Comparison of ENCODE assay signal across 8 mouse cellular contexts in genomic region chr11:120633520-120634343, GRCm38 (mm10). TPM values are rescaled to one million over a fixed set of nuclear protein-coding genes. Genes with fewer than 3 reads are reported as not detected.
DNase-seq lines count a peak whose midpoint lies in the region; ATAC-seq lines count a peak whose summit lies in the region.

TSS of gene Mafg (minus strand) at chr11:120633600.

- H3K4me1 ChIP-seq in forebrain, embryonic 11.5 days (replicated peaks; ENCODE audit: control insufficient read depth, insufficient read depth, low read length), result peaks cover 22% of the 10 kb centered on the region
- peaks cover 32% of the 10 kb centered on the region for H3K4me1 ChIP-seq in heart, embryonic 16.5 days (ENCODE audit: control insufficient read depth, insufficient read depth, low read length)
- H3K4me1 ChIP-seq in liver, embryonic 15.5 days (replicated peaks), result peaks cover 53% of the 10 kb centered on the region
- peaks cover 40% of the 10 kb centered on the region for H3K4me1 ChIP-seq in neural tube, embryonic 12.5 days

- peak; percentile 76 to 78 for DNase-seq in CD8-positive naive resting alpha-beta T cell, adult 2 months (ENCODE audit: low read depth in 2 of 2, low spot score in 2 of 2)
- peak; percentile 89 for DNase-seq in c-Kit-positive CD71-negative TER-119-negative erythroid progenitor cells, embryonic 14.5 days (ENCODE audit: low read depth)
- DNase-seq in forebrain, embryonic 11.5 days (ENCODE audit: low spot score), result peak; percentile 98
- DNase-seq in kidney, postnatal 36 days, result peak; percentile 96 to 97
- peak; percentile 89 for DNase-seq in telencephalon, adult 2 months (ENCODE audit: low read depth, low spot score)

- peak within 1 kb of the TSS; percentile 88 for H3K9ac ChIP-seq in forebrain, embryonic 11.5 days (ENCODE audit: low read length)
- H3K9ac ChIP-seq in heart, embryonic 16.5 days (ENCODE audit: low read length), result peak within 1 kb of the TSS; percentile 94
- peak within 1 kb of the TSS; percentile 98 for H3K9ac ChIP-seq in liver, embryonic 15.5 days
- H3K9ac ChIP-seq in neural tube, embryonic 12.5 days, result peak within 1 kb of the TSS; percentile 95

- peak within 1 kb of the TSS; percentile 93 for H3K4me2 ChIP-seq in forebrain, embryonic 11.5 days (ENCODE audit: low read depth, low read length, severe bottlenecking)
- peak within 1 kb of the TSS; percentile 83 for H3K4me2 ChIP-seq in heart, embryonic 16.5 days (ENCODE audit: low read depth, low read length)
- peak within 1 kb of the TSS; percentile 94 for H3K4me2 ChIP-seq in liver, embryonic 15.5 days
- H3K4me2 ChIP-seq in neural tube, embryonic 12.5 days (replicated peaks), result peak within 1 kb of the TSS; percentile 97

- H3K27me3 ChIP-seq in forebrain, embryonic 11.5 days (ENCODE audit: control insufficient read depth, insufficient read depth, low read length), result no peaks in the 10 kb centered on the region; the same call in 1 of the 2 replicates
- H3K27me3 ChIP-seq in heart, embryonic 16.5 days (ENCODE audit: control insufficient read depth, insufficient read depth, low read length), result no peaks in the 10 kb centered on the region
- no peaks in the 10 kb centered on the region for H3K27me3 ChIP-seq in liver, embryonic 15.5 days
- H3K27me3 ChIP-seq in neural tube, embryonic 12.5 days (replicated peaks), result no peaks in the 10 kb centered on the region

- H3K27ac ChIP-seq in forebrain, embryonic 11.5 days (ENCODE audit: low read depth, low read length), result peak within 1 kb of the TSS; percentile 62
- peak within 1 kb of the TSS; percentile 87 for H3K27ac ChIP-seq in heart, embryonic 16.5 days (ENCODE audit: low read length)
- H3K27ac ChIP-seq in liver, embryonic 15.5 days (replicated peaks), result peak within 1 kb of the TSS; percentile 99
- H3K27ac ChIP-seq in neural tube, embryonic 12.5 days, result peak within 1 kb of the TSS; percentile 79

- 10% methylated on average over 58 of the region's 58 CpGs for WGBS in forebrain, embryonic 11.5 days
- WGBS in heart, embryonic 16.5 days, result 10% methylated on average over 58 of the region's 58 CpGs
- 9% methylated on average over 58 of the region's 58 CpGs for WGBS in liver, embryonic 15.5 days (ENCODE audit: insufficient replicate concordance)
- 10% methylated on average over 58 of the region's 58 CpGs for WGBS in neural tube, embryonic 12.5 days

- H3K9me3 ChIP-seq in forebrain, embryonic 11.5 days (ENCODE audit: control insufficient read depth, low read length), result no peaks in the 10 kb centered on the region
- H3K9me3 ChIP-seq in heart, embryonic 16.5 days (replicated peaks; ENCODE audit: control insufficient read depth, low read length), result no peaks in the 10 kb centered on the region
- no peaks in the 10 kb centered on the region for H3K9me3 ChIP-seq in liver, embryonic 15.5 days (replicated peaks)
- no peaks in the 10 kb centered on the region for H3K9me3 ChIP-seq in neural tube, embryonic 12.5 days

- peak; percentile 95 for ATAC-seq in forebrain, embryonic 11.5 days (replicated peaks; ENCODE audit: low FRiP score)
- ATAC-seq in heart, embryonic 16.5 days (replicated peaks; ENCODE audit: extremely low read depth, insufficient read depth, low FRiP score), result peak; percentile 88
- peak; percentile 70 for ATAC-seq in liver, embryonic 15.5 days (ENCODE audit: insufficient read depth)
- ATAC-seq in neural tube, embryonic 12.5 days (ENCODE audit: low FRiP score, low read depth), result peak; percentile 89

- H3K4me3 ChIP-seq in forebrain, embryonic 11.5 days (ENCODE audit: low read depth, low read length), result peak within 1 kb of the TSS; percentile 96
- H3K4me3 ChIP-seq in heart, embryonic 16.5 days (ENCODE audit: low read length), result peak within 1 kb of the TSS; percentile 77
- H3K4me3 ChIP-seq in liver, embryonic 15.5 days (replicated peaks), result peak within 1 kb of the TSS; percentile 87
- peak within 1 kb of the TSS; percentile 90 for H3K4me3 ChIP-seq in neural tube, embryonic 12.5 days

- H3K36me3 ChIP-seq in forebrain, embryonic 11.5 days (ENCODE audit: control insufficient read depth, insufficient read depth, low read length), result peaks cover 5% of the 10 kb centered on the region; the same call in 1 of the 2 replicates
- H3K36me3 ChIP-seq in heart, embryonic 16.5 days (ENCODE audit: control insufficient read depth, insufficient read depth), result peaks cover 6% of the 10 kb centered on the region
- peaks cover 8% of the 10 kb centered on the region for H3K36me3 ChIP-seq in liver, embryonic 15.5 days (replicated peaks)
- peaks cover 11% of the 10 kb centered on the region for H3K36me3 ChIP-seq in neural tube, embryonic 12.5 days

RNA-seq across cellular contexts. Expression of gene Mafg, which starts in this region (rescaled TPM):
- 25.5 and 26.4 TPM in 2 replicates for polyA plus RNA-seq in forebrain, embryonic 11.5 days (2014; fragmentation: Nextera tagmentation; extraction: Ambion mirVana)
- polyA plus RNA-seq in heart, embryonic 16.5 days (2015; fragmentation: Nextera tagmentation; extraction: Ambion mirVana), result 14.7 and 19.1 TPM in 2 replicates
- 37.6 and 42.3 TPM in 2 replicates for polyA plus RNA-seq in liver, embryonic 15.5 days (2015; fragmentation: Nextera tagmentation; extraction: Ambion mirVana)
- 39.7 and 40.4 TPM in 2 replicates for polyA plus RNA-seq in neural tube, embryonic 12.5 days (2016; fragmentation: Nextera tagmentation; extraction: Ambion mirVana)

Comparison
In these comparisons a context has a peak if more than half of its experiments do, and no peak if none do; other contexts are left out.
1. Peak in every context shown above with its lines: DNase-seq, ATAC-seq, H3K4me3 ChIP-seq and H3K27ac ChIP-seq.